Mouse (Mus musculus): ENCODE results near the gene Cxcl14. TPM values are rescaled to one million over a fixed set of nuclear protein-coding genes. Genes with fewer than 3 reads are reported as not detected.

Gene Cxcl14
- total RNA-seq, 1 experiment: 2.8 TPM

GRCm38 (mm10) chr13:56327779-56328178 is 31.4 kb upstream of the Cxcl14 start:
- Histone ChIP-seq H3K27ac (ENCODE audit: insufficient read depth, low read depth, low read length, poor library complexity, severe bottlenecking) (no peak overlapping the region), H3K4me3 (ENCODE audit: insufficient read depth in 1 of 2, low read depth in 1 of 2, low read length in 2 of 2, poor library complexity in 1 of 2, severe bottlenecking in 1 of 2) (no peak overlapping the region), H3K4me1 (ENCODE audit: control insufficient read depth in 2 of 2, insufficient read depth in 2 of 2, low read length in 2 of 2, poor library complexity in 1 of 2) (no peaks in the 10 kb centered on the region), H3K36me3 (ENCODE audit: control insufficient read depth, insufficient read depth, low read length, poor library complexity, severe bottlenecking) (no peaks in the 10 kb centered on the region), H3K9me3 (ENCODE audit: control insufficient read depth, insufficient read depth, low read depth, low read length) (no peaks in the 10 kb centered on the region), H3K9ac (ENCODE audit: insufficient read depth, low read depth, low read length, poor library complexity, severe bottlenecking) (no peak overlapping the region)
- DNase-seq (ENCODE audit: low read depth, low spot score): peak; percentile 20
- TF ChIP-seq MAFK (IDR thresholded peaks at IDR 0.05; ENCODE audit: insufficient read depth, low read depth, low read length) (no peak), HCFC1 (IDR thresholded peaks at IDR 0.05; ENCODE audit: borderline replicate concordance, insufficient read depth, low read length) (no peak), ZNF384 (IDR thresholded peaks at IDR 0.05; ENCODE audit: low read depth, low read length) (no peak), ZC3H11A (IDR thresholded peaks at IDR 0.05; ENCODE audit: borderline replicate concordance, low read depth, low read length) (no peak), CHD2 (IDR thresholded peaks at IDR 0.05; ENCODE audit: low read depth, low read length) (no peak)
- in situ Hi-C loops (cut with MboI; ENCODE audit: low sequenced_read_pairs in 2 of 2, unreplicated experiment in 2 of 2): no loop called here

GRCm38 (mm10) chr13:56321635-56322034 is 25.3 kb upstream of the Cxcl14 start:
- H3K4me1 ChIP-seq (ENCODE audit: control insufficient read depth in 2 of 2, insufficient read depth in 2 of 2, low read length in 2 of 2, poor library complexity in 1 of 2): no peaks in the 10 kb centered on the region
- H3K9me3 ChIP-seq (ENCODE audit: control insufficient read depth, insufficient read depth, low read depth, low read length): no peaks in the 10 kb centered on the region
- H3K9ac ChIP-seq (ENCODE audit: insufficient read depth, low read depth, low read length, poor library complexity, severe bottlenecking): no peak overlapping the region
- no peak overlapping the region for H3K27ac ChIP-seq (ENCODE audit: insufficient read depth, low read depth, low read length, poor library complexity, severe bottlenecking)
- TF ChIP-seq MAFK (IDR thresholded peaks at IDR 0.05; ENCODE audit: insufficient read depth, low read depth, low read length) (no peak), ZC3H11A (IDR thresholded peaks at IDR 0.05; ENCODE audit: borderline replicate concordance, low read depth, low read length) (no peak), ZNF384 (IDR thresholded peaks at IDR 0.05; ENCODE audit: low read depth, low read length) (no peak), CHD2 (IDR thresholded peaks at IDR 0.05; ENCODE audit: low read depth, low read length) (no peak), HCFC1 (IDR thresholded peaks at IDR 0.05; ENCODE audit: borderline replicate concordance, insufficient read depth, low read length) (no peak)
- no peaks in the 10 kb centered on the region for H3K36me3 ChIP-seq (ENCODE audit: control insufficient read depth, insufficient read depth, low read length, poor library complexity, severe bottlenecking)
- in situ Hi-C loops (cut with MboI; ENCODE audit: low sequenced_read_pairs in 2 of 2, unreplicated experiment in 2 of 2): no loop called here
- H3K4me3 ChIP-seq (ENCODE audit: insufficient read depth in 1 of 2, low read depth in 1 of 2, low read length in 2 of 2, poor library complexity in 1 of 2, severe bottlenecking in 1 of 2): no peak overlapping the region
- DNase-seq (ENCODE audit: low read depth, low spot score): no peak

GRCm38 (mm10) chr13:56316930-56317329 is 20.6 kb upstream of the Cxcl14 start:
- no peak overlapping the region for H3K27ac ChIP-seq (ENCODE audit: insufficient read depth, low read depth, low read length, poor library complexity, severe bottlenecking)
- H3K9me3 ChIP-seq (ENCODE audit: control insufficient read depth, insufficient read depth, low read depth, low read length): no peaks in the 10 kb centered on the region
- no peak overlapping the region for H3K9ac ChIP-seq (ENCODE audit: insufficient read depth, low read depth, low read length, poor library complexity, severe bottlenecking)
- TF ChIP-seq CHD2 (IDR thresholded peaks at IDR 0.05; ENCODE audit: low read depth, low read length) (no peak), MAFK (IDR thresholded peaks at IDR 0.05; ENCODE audit: insufficient read depth, low read depth, low read length) (no peak), HCFC1 (IDR thresholded peaks at IDR 0.05; ENCODE audit: borderline replicate concordance, insufficient read depth, low read length) (no peak), ZC3H11A (IDR thresholded peaks at IDR 0.05; ENCODE audit: borderline replicate concordance, low read depth, low read length) (no peak), ZNF384 (IDR thresholded peaks at IDR 0.05; ENCODE audit: low read depth, low read length) (no peak)
- no peaks in the 10 kb centered on the region for H3K4me1 ChIP-seq (ENCODE audit: control insufficient read depth in 2 of 2, insufficient read depth in 2 of 2, low read length in 2 of 2, poor library complexity in 1 of 2)
- no peaks in the 10 kb centered on the region for H3K36me3 ChIP-seq (ENCODE audit: control insufficient read depth, insufficient read depth, low read length, poor library complexity, severe bottlenecking)
- no peak for DNase-seq (ENCODE audit: low read depth, low spot score)
- in situ Hi-C loops (cut with MboI; ENCODE audit: low sequenced_read_pairs in 2 of 2, unreplicated experiment in 2 of 2): no loop called here
- no peak overlapping the region for H3K4me3 ChIP-seq (ENCODE audit: insufficient read depth in 1 of 2, low read depth in 1 of 2, low read length in 2 of 2, poor library complexity in 1 of 2, severe bottlenecking in 1 of 2)

GRCm38 (mm10) chr13:56315201-56315600 is 18.9 kb upstream of the Cxcl14 start:
- no peaks in the 10 kb centered on the region for H3K9me3 ChIP-seq (ENCODE audit: control insufficient read depth, insufficient read depth, low read depth, low read length)
- DNase-seq (ENCODE audit: low read depth, low spot score): no peak
- no peak overlapping the region for H3K4me3 ChIP-seq (ENCODE audit: insufficient read depth in 1 of 2, low read depth in 1 of 2, low read length in 2 of 2, poor library complexity in 1 of 2, severe bottlenecking in 1 of 2)
- no peaks in the 10 kb centered on the region for H3K4me1 ChIP-seq (ENCODE audit: control insufficient read depth in 2 of 2, insufficient read depth in 2 of 2, low read length in 2 of 2, poor library complexity in 1 of 2)
- no peak overlapping the region; the same call in 1 of the 2 replicates for H3K27ac ChIP-seq (ENCODE audit: insufficient read depth, low read depth, low read length, poor library complexity, severe bottlenecking)
- H3K9ac ChIP-seq (ENCODE audit: insufficient read depth, low read depth, low read length, poor library complexity, severe bottlenecking): no peak overlapping the region
- H3K36me3 ChIP-seq (ENCODE audit: control insufficient read depth, insufficient read depth, low read length, poor library complexity, severe bottlenecking): no peaks in the 10 kb centered on the region
- TF ChIP-seq MAFK (IDR thresholded peaks at IDR 0.05; ENCODE audit: insufficient read depth, low read depth, low read length): no peak
- TF ChIP-seq CHD2 (IDR thresholded peaks at IDR 0.05; ENCODE audit: low read depth, low read length): no peak
- TF ChIP-seq HCFC1 (IDR thresholded peaks at IDR 0.05; ENCODE audit: borderline replicate concordance, insufficient read depth, low read length): no peak
- no peak for TF ChIP-seq ZNF384 (IDR thresholded peaks at IDR 0.05; ENCODE audit: low read depth, low read length)
- no peak for TF ChIP-seq ZC3H11A (IDR thresholded peaks at IDR 0.05; ENCODE audit: borderline replicate concordance, low read depth, low read length)
- in situ Hi-C loops (cut with MboI; ENCODE audit: low sequenced_read_pairs in 2 of 2, unreplicated experiment in 2 of 2): no loop called here

GRCm38 (mm10) chr13:56305058-56305457 is 8.7 kb upstream of the Cxcl14 start:
- H3K27ac ChIP-seq (ENCODE audit: insufficient read depth, low read depth, low read length, poor library complexity, severe bottlenecking): no peak overlapping the region
- no peak overlapping the region for H3K4me3 ChIP-seq (ENCODE audit: insufficient read depth in 1 of 2, low read depth in 1 of 2, low read length in 2 of 2, poor library complexity in 1 of 2, severe bottlenecking in 1 of 2)
- H3K4me1 ChIP-seq (ENCODE audit: control insufficient read depth in 2 of 2, insufficient read depth in 2 of 2, low read length in 2 of 2, poor library complexity in 1 of 2): 0 out of 4 replicates have a peak, but pooled peaks cover 0 to 2% of the 10 kb centered on the region in 2 experiments
- in situ Hi-C loops (cut with MboI; ENCODE audit: low sequenced_read_pairs in 2 of 2, unreplicated experiment in 2 of 2): no loop called here
- no peak for DNase-seq (ENCODE audit: low read depth, low spot score)
- no peak for TF ChIP-seq ZC3H11A (IDR thresholded peaks at IDR 0.05; ENCODE audit: borderline replicate concordance, low read depth, low read length)
- no peak for TF ChIP-seq HCFC1 (IDR thresholded peaks at IDR 0.05; ENCODE audit: borderline replicate concordance, insufficient read depth, low read length)
- no peak for TF ChIP-seq ZNF384 (IDR thresholded peaks at IDR 0.05; ENCODE audit: low read depth, low read length)
- no peak for TF ChIP-seq CHD2 (IDR thresholded peaks at IDR 0.05; ENCODE audit: low read depth, low read length)
- TF ChIP-seq MAFK (IDR thresholded peaks at IDR 0.05; ENCODE audit: insufficient read depth, low read depth, low read length): no peak
- H3K36me3 ChIP-seq (ENCODE audit: control insufficient read depth, insufficient read depth, low read length, poor library complexity, severe bottlenecking): no peaks in the 10 kb centered on the region
- no peaks in the 10 kb centered on the region for H3K9me3 ChIP-seq (ENCODE audit: control insufficient read depth, insufficient read depth, low read depth, low read length)
- no peak overlapping the region for H3K9ac ChIP-seq (ENCODE audit: insufficient read depth, low read depth, low read length, poor library complexity, severe bottlenecking)

All from ES-E14 (cell line).